In the genomic region with DNA sequence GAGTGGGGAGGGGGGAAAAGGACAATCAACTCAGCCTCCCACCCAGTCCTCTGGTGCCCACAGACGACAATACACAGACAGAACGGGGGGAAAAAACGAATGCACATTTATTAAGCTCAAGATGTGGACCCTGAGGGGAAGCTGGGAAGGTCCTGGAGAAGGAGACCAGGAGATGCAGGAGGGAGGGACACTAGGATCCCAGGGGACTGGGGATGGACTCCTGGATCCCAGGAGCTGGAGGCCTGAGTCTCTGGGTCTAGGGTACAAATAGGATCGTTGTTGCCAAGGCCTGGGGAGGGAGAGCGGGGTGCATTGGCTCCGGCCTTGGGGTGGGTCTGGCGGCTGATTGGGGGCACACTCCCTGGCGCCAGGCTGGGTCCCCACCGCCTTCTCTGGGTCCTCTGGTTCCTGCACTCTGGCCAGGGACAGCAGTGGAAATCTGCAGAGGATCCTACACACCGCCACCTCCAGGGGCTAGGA, we compare ENCODE assay signal across 8 mouse cellular contexts. TPM values are rescaled to one million over a fixed set of nuclear protein-coding genes. Genes with fewer than 3 reads are reported as not detected.
DNase-seq lines count a peak whose midpoint lies in the region; ATAC-seq and TF ChIP-seq lines count a peak whose summit lies in the region.

Gene Fxyd5, minus strand, starts transcription at position 51 of the 480 bp plus-strand sequence.

- no peaks in the 10 kb centered on the region for H3K9me3 ChIP-seq in limb, embryonic 10.5 days (replicated peaks)
- no peaks in the 10 kb centered on the region for H3K9me3 ChIP-seq in neural tube, embryonic 15.5 days (replicated peaks)

- no peak for TF ChIP-seq CTCF in lung, adult 2 months (IDR thresholded peaks at IDR 0.05; ENCODE audit: insufficient read depth, low read length)
- TF ChIP-seq CTCF in cortical plate, adult 2 months (IDR thresholded peaks at IDR 0.05; ENCODE audit: extremely low read depth, insufficient read depth, low read length), result no peak

- peak within 1 kb of the TSS; percentile 64; the same call in 1 of the 2 replicates for H3K27ac ChIP-seq in cortical plate, adult 2 months (ENCODE audit: insufficient read depth, low read length)
- peak within 1 kb of the TSS; percentile 12; the same call in 1 of the 2 replicates for H3K27ac ChIP-seq in limb, embryonic 10.5 days
- H3K27ac ChIP-seq in neural tube, embryonic 15.5 days (replicated peaks), result no peak within 1 kb of the TSS

- no peak for DNase-seq in lung, adult 2 months
- DNase-seq in lung, adult 18-20 months, result no peak
- no peak for DNase-seq in heart, postnatal 10 days
- DNase-seq in limb, embryonic 10.5 days (ENCODE audit: low spot score), result no peak
- no peak for DNase-seq in kidney, adult 9 months
- DNase-seq in embryo, embryonic 10 days (ENCODE audit: low spot score), result no peak

- H3K27me3 ChIP-seq in limb, embryonic 10.5 days (ENCODE audit: low read depth, poor library complexity, severe bottlenecking), result peaks cover 75% of the 10 kb centered on the region
- peaks cover 63% of the 10 kb centered on the region for H3K27me3 ChIP-seq in neural tube, embryonic 15.5 days (replicated peaks)

- no peak for TF ChIP-seq POLR2A in lung, adult 2 months (IDR thresholded peaks at IDR 0.05; ENCODE audit: borderline replicate concordance, extremely low read depth, low read depth, low read length)
- TF ChIP-seq POLR2A in cortical plate, adult 2 months (IDR thresholded peaks at IDR 0.05; ENCODE audit: extremely low read depth, insufficient read depth, low read length), result no peak

- ATAC-seq in neural tube, embryonic 15.5 days (ENCODE audit: low FRiP score), result no peak

- peaks cover 5% of the 10 kb centered on the region for H3K4me1 ChIP-seq in lung, adult 2 months (ENCODE audit: control insufficient read depth, insufficient read depth, low read length)
- no peaks in the 10 kb centered on the region for H3K4me1 ChIP-seq in cortical plate, adult 2 months (ENCODE audit: control insufficient read depth, insufficient read depth, low read length)
- H3K4me1 ChIP-seq in limb, embryonic 10.5 days, result peaks cover 13% of the 10 kb centered on the region
- H3K4me1 ChIP-seq in neural tube, embryonic 15.5 days, result peaks cover 3% of the 10 kb centered on the region; the same call in 1 of the 2 replicates

- 48% methylated on average over 10 of the region's 10 CpGs for WGBS in lung, adult 2 months
- 37% methylated on average over 10 of the region's 10 CpGs for WGBS in limb, embryonic 10.5 days
- 39% methylated on average over 10 of the region's 10 CpGs for WGBS in neural tube, embryonic 15.5 days

- intact Hi-C loops in heart, postnatal 10 days (cut with DNase I), result loop anchor here (5.0 kb wide), 1 partner anchor 40 kb away; no protein-coding TSS in a partner anchor

- peak within 1 kb of the TSS; percentile 17; the same call in 1 of the 2 replicates for H3K9ac ChIP-seq in neural tube, embryonic 15.5 days (replicated peaks)

- H3K36me3 ChIP-seq in limb, embryonic 10.5 days, result no peaks in the 10 kb centered on the region
- H3K36me3 ChIP-seq in neural tube, embryonic 15.5 days, result no peaks in the 10 kb centered on the region

- peak within 1 kb of the TSS; percentile 91 for H3K4me3 ChIP-seq in lung, adult 2 months (replicated peaks; ENCODE audit: extremely low read depth, low read depth, low read length)
- 0 out of 2 replicates have a peak within 1 kb of the TSS, but pooled peaks have one; percentile 15 for H3K4me3 ChIP-seq in cortical plate, adult 2 months (ENCODE audit: insufficient read depth, low read length)
- peak within 1 kb of the TSS; percentile 39 for H3K4me3 ChIP-seq in limb, embryonic 10.5 days
- peak within 1 kb of the TSS; percentile 18; the same call in 1 of the 2 replicates for H3K4me3 ChIP-seq in neural tube, embryonic 15.5 days (replicated peaks)

- peak within 1 kb of the TSS; percentile 45 for H3K4me2 ChIP-seq in neural tube, embryonic 15.5 days

RNA-seq across cellular contexts. Expression of gene Fxyd5, which starts in this region (rescaled TPM):
- 156 and 178 TPM in 2 replicates for polyA plus RNA-seq in lung, adult 2 months (2012; rRNA removed)
- polyA plus RNA-seq in cortical plate, adult 2 months (2012; rRNA removed), result 52.7 and 62.8 TPM in 2 replicates
- 10 to 100 TPM; 30.4 to 33.5 TPM for total RNA-seq in heart, postnatal 10 days (2021)
- polyA plus RNA-seq in limb, embryonic 10.5 days (2016; fragmentation: Nextera tagmentation; extraction: Ambion mirVana), result 8.0 and 8.1 TPM in 2 replicates
- polyA plus RNA-seq in neural tube, embryonic 15.5 days (2015; fragmentation: Nextera tagmentation; extraction: Ambion mirVana), result 22.2 and 27.8 TPM in 2 replicates

Comparison
In these comparisons a context has a peak if more than half of its experiments do, and no peak if none do; other contexts are left out.
1. H3K4me3 ChIP-seq: peak in every context shown above with its lines; median percentile 91 in lung, adult 2 months; 39 in limb, embryonic 10.5 days; 18 in neural tube, embryonic 15.5 days; 15 in cortical plate, adult 2 months.